Mouse (Mus musculus) cerebellum, adult 2 months (tissue): ENCODE data around the gene Ctsw.
A peak's percentile ranks its signal among the peaks of the same experiment; 100 is the strongest.

Source experiments
- CTCF ChIP-seq: fragments of 200-500 bp; IDR thresholded peaks from 2 replicates; pipeline ENCODE4 v1.5.1; 2011; ENCODE audit warnings: low read depth, mild to moderate bottlenecking, control low read depth, low read length, moderate library complexity, borderline replicate concordance; ENCODE audit not compliant: insufficient read depth
- POLR2A ChIP-seq: fragments of 200-500 bp; IDR thresholded peaks from 2 replicates; pipeline ENCODE4 v1.6.1; 2011; ENCODE audit warnings: low read length, control low read depth, borderline replicate concordance; ENCODE audit not compliant: insufficient read depth

- TF ChIP-seq POLR2A (no peak), CTCF (peak; percentile 85)
These were observed 4.3 kb downstream of the Ctsw start for GRCm38 (mm10) chr19:5463791-5464562.
